Mouse (Mus musculus) liver, embryonic 14.5 days (tissue): ENCODE results near the gene Lztr1. TPM values are rescaled to one million over a fixed set of nuclear protein-coding genes. Genes with fewer than 3 reads are reported as not detected.

Experiments used
- ATAC-seq: fragments of 200-750 bp; cut with Nextera tagmentation; 2 replicates; pipeline ENCODE4 v1.8.0; 2017; ENCODE audit warnings: moderate number of reproducible peaks, mild to moderate bottlenecking, moderate library complexity; ENCODE audit not compliant: insufficient read depth
- DNase-seq, 3 experiments: peaks; one replicate each; pipeline ENCODE4 v3.0.0-alpha.2; 2012 to 2013; ENCODE audit warnings: low read depth in 3 of 3, low spot score in 3 of 3
- H3K27ac ChIP-seq: fragments of 300-500 bp; sonication (generic); 2 replicates; pipeline ENCODE4 v1.5.1; 2014; ENCODE audit warnings: moderate library complexity, mild to moderate bottlenecking, control low read depth, inconsistent platforms
- H3K27me3 ChIP-seq: fragments of 300-500 bp; sonication (generic); 2 replicates; pipeline ENCODE4 v1.6.1; 2014; ENCODE audit warnings: mild to moderate bottlenecking, low read length, moderate library complexity; ENCODE audit not compliant: control insufficient read depth, insufficient read depth
- H3K36me3 ChIP-seq: fragments of 300-500 bp; sonication (generic); replicated peaks from 2 replicates; pipeline ENCODE4 v1.6.1; 2014; ENCODE audit warnings: low read depth; ENCODE audit not compliant: control insufficient read depth, insufficient read depth
- H3K4me1 ChIP-seq, 2 experiments: fragments of 200-500 bp in 1 of 2; fragments of 300-500 bp in 1 of 2; sonication (generic) in 1 of 2; replicated peaks; 2 replicates each; pipeline ENCODE4 v1.6.1; 2012 to 2014; ENCODE audit warnings: antibody characterized with exemption in 1 of 2, inconsistent platforms in 1 of 2, low read length in 1 of 2; ENCODE audit not compliant: control insufficient read depth in 2 of 2, insufficient read depth in 2 of 2
- H3K4me2 ChIP-seq: fragments of 300-500 bp; sonication (generic); 2 replicates; pipeline ENCODE4 v1.6.1; 2014; ENCODE audit warnings: low read depth, mild to moderate bottlenecking, control low read depth, moderate library complexity
- H3K4me3 ChIP-seq, 2 experiments: fragments of 200-500 bp in 1 of 2; fragments of 300-500 bp in 1 of 2; sonication (generic) in 1 of 2; 2 replicates each; pipeline ENCODE4 v1.5.1; 2012 to 2014; ENCODE audit warnings: low read depth in 2 of 2, low read length in 2 of 2, mild to moderate bottlenecking in 2 of 2, control low read depth in 1 of 2, inconsistent platforms in 1 of 2, moderate library complexity in 1 of 2; ENCODE audit not compliant: insufficient read depth in 1 of 2
- H3K9ac ChIP-seq: fragments of 300-500 bp; sonication (generic); replicated peaks from 2 replicates; pipeline ENCODE4 v1.6.1; 2014; ENCODE audit warnings: mild to moderate bottlenecking, control low read depth, moderate library complexity
- H3K9me3 ChIP-seq: fragments of 300-500 bp; sonication (generic); 2 replicates; pipeline ENCODE4 v1.6.1; 2016; ENCODE audit warnings: low read length, mixed read lengths; ENCODE audit not compliant: control insufficient read depth
- CTCF ChIP-seq: IDR thresholded peaks from 2 replicates; pipeline ENCODE4 v1.5.1; 2016; ENCODE audit warnings: antibody characterized with exemption, low read depth, control low read depth
- EP300 ChIP-seq: IDR thresholded peaks from 2 replicates; pipeline ENCODE4 v1.6.1; 2016; ENCODE audit warnings: antibody characterized with exemption, low read depth
- WGBS: fragments of 180-500 bp; shearing (Covaris S2); extraction: QIAGEN DNeasy Blood & Tissue Kit; methylation state at CpG from one replicate; pipeline ENCODE4 v1.1.7; 2014; ENCODE audit not compliant: insufficient replicate concordance; 5-methylcytosine and 5-hydroxymethylcytosine counted together
- polyA plus RNA-seq, 2 experiments: library from polyadenylated mRNA; depleted of rRNA in 1 of 2; stranded (reverse) in 1 of 2; unstranded in 1 of 2; fragments of >200 nt; fragmentation: Nextera tagmentation in 1 of 2; extraction: Ambion mirVana in 1 of 2; gene quantifications; 2 replicates each; pipeline versions ENCODE4 v1.2.1 to v1.2.3; 2012 to 2014

Lztr1 gene
- polyA plus RNA-seq, 2 experiments = 15.5 to 32.5 TPM

DNA sequence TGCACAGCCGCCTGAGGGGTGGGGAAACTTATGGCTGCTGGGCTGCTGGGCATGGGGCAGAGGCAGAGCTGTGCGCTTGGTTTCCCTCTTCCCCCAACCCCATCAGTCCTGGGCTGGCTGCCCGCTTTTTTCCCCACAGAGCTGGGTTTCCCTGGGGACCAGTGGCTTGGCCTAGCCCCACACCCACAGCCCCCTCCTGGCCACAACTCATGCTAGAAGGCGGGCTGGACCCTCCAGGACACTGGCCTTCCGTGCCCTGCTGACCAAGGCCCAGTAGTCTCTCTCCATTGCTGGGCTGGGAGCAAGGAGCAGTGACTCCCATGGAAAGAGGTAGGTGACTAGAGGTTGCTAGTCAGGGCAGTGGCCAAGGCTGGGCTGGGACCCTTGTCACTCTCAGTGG lies 17.3 kb upstream of the Lztr1 start:
- DNase-seq = no peak
- Histone ChIP-seq H3K36me3 (no peaks in the 10 kb centered on the region; the same call in 1 of the 2 replicates), H3K9ac (no peak overlapping the region), H3K9me3 (no peaks in the 10 kb centered on the region), H3K27ac (no peak overlapping the region), H3K4me1 (0 out of 4 replicates have a peak, but pooled peaks cover 0 to 2% of the 10 kb centered on the region in 2 experiments), H3K4me3 (no peak overlapping the region), H3K4me2 (no peak overlapping the region), H3K27me3 (peaks cover 7% of the 10 kb centered on the region; the same call in 1 of the 2 replicates)
- TF ChIP-seq CTCF = no peak
- TF ChIP-seq EP300 = no peak
- WGBS = 70% methylated on average over 5 of the region's 5 CpGs
- ATAC-seq = no peak

DNA sequence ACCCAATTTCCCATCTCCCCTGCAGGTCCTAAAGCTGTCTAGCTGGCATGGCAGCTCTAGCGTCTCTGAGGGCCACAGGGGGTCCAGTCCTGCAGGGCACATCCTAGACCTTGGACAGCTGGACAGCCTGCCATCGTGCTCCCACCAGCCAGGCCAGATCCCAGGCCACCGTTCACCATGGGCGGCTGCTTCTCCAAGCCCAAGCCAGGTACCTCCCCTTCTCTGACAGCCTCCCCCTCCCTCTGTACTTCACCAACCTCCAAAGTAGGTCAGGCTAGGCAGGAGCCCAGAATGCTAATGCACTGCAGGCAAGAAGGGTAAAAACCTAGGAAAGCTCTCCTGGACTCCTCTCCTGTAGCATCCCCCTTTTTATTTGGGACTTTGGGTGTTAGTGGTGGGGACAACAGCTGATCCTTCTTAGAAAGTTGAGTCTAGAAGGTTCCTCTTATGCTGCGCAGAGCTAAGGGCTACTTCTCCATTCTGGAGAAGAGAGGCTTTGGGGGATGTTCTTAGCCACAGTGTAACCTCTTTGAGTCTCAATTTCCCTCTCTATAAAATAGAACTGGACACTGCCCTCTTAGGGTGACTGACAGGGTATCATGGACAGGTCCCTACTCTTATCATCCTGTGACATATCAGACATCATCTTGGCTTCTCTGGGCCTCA lies 16.5 kb upstream of the Lztr1 start:
- no peak overlapping the region for H3K4me2 ChIP-seq
- DNase-seq (no peak), ATAC-seq (no peak)
- H3K27me3 ChIP-seq = peaks cover 7% of the 10 kb centered on the region; the same call in 1 of the 2 replicates
- H3K27ac ChIP-seq = no peak overlapping the region
- 0 out of 4 replicates have a peak, but pooled peaks cover 0 to 2% of the 10 kb centered on the region in 2 experiments for H3K4me1 ChIP-seq
- no peak overlapping the region for H3K9ac ChIP-seq
- no peaks in the 10 kb centered on the region for H3K36me3 ChIP-seq
- WGBS = 37% methylated on average over 5 of the region's 5 CpGs
- no peak overlapping the region for H3K4me3 ChIP-seq
- TF ChIP-seq CTCF (no peak), EP300 (no peak)
- no peaks in the 10 kb centered on the region for H3K9me3 ChIP-seq

DNA sequence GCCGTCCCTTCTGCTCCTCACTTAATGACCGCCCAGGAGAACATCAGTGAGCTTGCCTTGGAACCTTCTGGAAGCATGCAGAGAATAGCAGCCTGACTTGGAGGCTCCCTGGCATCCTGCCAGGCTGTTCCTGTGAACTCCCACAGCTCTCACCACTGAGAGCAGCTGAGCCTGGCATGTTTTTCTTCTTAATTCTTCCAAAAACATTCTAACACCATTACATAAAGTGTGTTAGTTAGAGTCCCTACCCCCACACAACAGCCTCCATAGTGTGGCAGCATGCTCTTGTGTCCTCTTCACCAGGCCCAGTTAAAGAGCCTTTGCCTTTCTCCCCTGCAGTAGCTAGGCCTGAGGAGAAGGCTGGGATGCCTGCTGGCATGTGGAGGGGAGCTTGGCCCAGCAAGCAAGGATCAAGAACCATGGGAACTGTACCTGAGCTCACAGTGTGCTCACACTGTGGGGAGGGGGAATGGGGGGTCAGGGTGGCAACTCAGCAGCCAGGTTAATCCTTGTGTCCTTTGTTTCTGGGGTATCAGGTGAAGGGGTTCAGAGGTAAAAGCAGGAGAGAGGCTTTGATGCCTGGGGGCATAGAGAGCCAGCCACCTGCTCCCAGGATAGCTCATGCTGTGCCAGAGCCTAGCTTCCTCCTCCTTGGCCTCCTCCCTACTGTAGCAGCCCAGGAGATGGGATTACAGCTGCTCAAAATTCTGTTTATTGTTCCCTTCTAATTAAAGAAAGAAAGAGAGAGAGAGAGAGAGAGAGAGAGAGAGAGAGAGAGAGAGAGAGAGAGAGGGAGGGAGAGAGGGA lies 11.8 kb upstream of the Lztr1 start:
- no peak overlapping the region for H3K4me2 ChIP-seq
- ATAC-seq = no peak
- no peak overlapping the region for H3K9ac ChIP-seq
- H3K4me3 ChIP-seq = no peak overlapping the region
- no peaks in the 10 kb centered on the region for H3K27me3 ChIP-seq
- 64% methylated on average over 2 of the region's 2 CpGs for WGBS
- DNase-seq = no peak
- TF ChIP-seq CTCF (no peak), EP300 (no peak)
- no peak overlapping the region for H3K27ac ChIP-seq
- no peaks in the 10 kb centered on the region for H3K9me3 ChIP-seq
- H3K4me1 ChIP-seq = peaks cover 0 to 2% of the 10 kb centered on the region in 2 experiments; a peak in 1 of 4 replicates
- no peaks in the 10 kb centered on the region for H3K36me3 ChIP-seq

- Histone ChIP-seq H3K9me3 (no peaks in the 10 kb centered on the region), H3K27me3 (no peaks in the 10 kb centered on the region), H3K36me3 (no peaks in the 10 kb centered on the region), H3K9ac (no peak overlapping the region), H3K4me2 (no peak overlapping the region), H3K4me3 (no peak overlapping the region), H3K4me1 (peaks cover 0 to 2% of the 10 kb centered on the region in 2 experiments; a peak in 1 of 4 replicates), H3K27ac (no peak overlapping the region)
- WGBS = 53% methylated on average over 10 of the region's 10 CpGs
- TF ChIP-seq EP300 = no peak
- TF ChIP-seq CTCF = no peak
- no peak for ATAC-seq
- no peak for DNase-seq
Measured at GRCm38 (mm10) chr16:17499249-17499883, 9.1 kb upstream of the Lztr1 start.

DNA sequence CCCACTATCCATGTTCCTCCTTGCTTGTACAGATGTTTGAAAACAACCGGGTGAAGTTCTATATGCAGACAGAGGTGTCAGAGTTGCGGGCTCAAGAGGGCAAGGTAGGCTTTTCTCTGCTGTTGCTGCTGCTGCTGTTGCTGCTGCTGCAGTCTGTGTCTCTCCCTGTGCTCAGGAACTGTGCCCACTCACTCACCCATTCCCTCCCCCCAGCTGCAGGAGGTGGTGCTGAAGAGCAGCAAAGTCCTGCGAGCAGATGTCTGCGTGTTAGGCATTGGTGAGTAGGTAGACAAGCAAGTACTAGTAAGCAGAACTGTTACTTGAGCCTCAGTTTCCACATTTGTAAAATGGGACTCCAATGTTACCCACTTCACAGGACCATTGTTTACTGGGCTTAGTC lies 5.8 kb upstream of the Lztr1 start:
- Histone ChIP-seq H3K4me2 (no peak overlapping the region), H3K9me3 (no peaks in the 10 kb centered on the region), H3K36me3 (no peaks in the 10 kb centered on the region), H3K4me3 (no peak overlapping the region), H3K27me3 (no peaks in the 10 kb centered on the region), H3K4me1 (no peaks in the 10 kb centered on the region), H3K9ac (no peak overlapping the region), H3K27ac (no peak overlapping the region)
- TF ChIP-seq EP300 (no peak), CTCF (no peak)
- DNase-seq (no peak), ATAC-seq (no peak)
- WGBS = 67% methylated on average over 4 of the region's 4 CpGs
